Mouse (Mus musculus) midbrain, embryonic 12.5 days (tissue): Measurements from ENCODE around the gene Plau. TPM values are rescaled to one million over a fixed set of nuclear protein-coding genes. Genes with fewer than 3 reads are reported as not detected.

ENCODE experiments used
- ATAC-seq: fragments of 200-750 bp; cut with Nextera tagmentation; 2 replicates; pipeline ENCODE4 v1.8.0; 2017; ENCODE audit warnings: low read depth, moderate TSS enrichment, moderate library complexity; ENCODE audit not compliant: low FRiP score
- H3K27ac ChIP-seq: fragments of 300-500 bp; sonication (generic); replicated peaks from 2 replicates; pipeline ENCODE4 v1.5.1; 2016; ENCODE audit warnings: mild to moderate bottlenecking
- H3K27me3 ChIP-seq: fragments of 300-500 bp; sonication (generic); 2 replicates; pipeline ENCODE4 v1.6.1; 2016; ENCODE audit warnings: mild to moderate bottlenecking
- H3K36me3 ChIP-seq: fragments of 300-500 bp; sonication (generic); 2 replicates; pipeline ENCODE4 v1.6.1; 2016
- H3K4me1 ChIP-seq: fragments of 300-500 bp; sonication (generic); 2 replicates; pipeline ENCODE4 v1.6.1; 2016
- H3K4me2 ChIP-seq: fragments of 300-500 bp; sonication (generic); replicated peaks from 2 replicates; pipeline ENCODE4 v1.6.1; 2016; ENCODE audit warnings: mild to moderate bottlenecking, moderate library complexity
- H3K4me3 ChIP-seq: fragments of 300-500 bp; sonication (generic); 2 replicates; pipeline ENCODE4 v1.5.1; 2016; ENCODE audit warnings: mild to moderate bottlenecking
- H3K9ac ChIP-seq: fragments of 300-500 bp; sonication (generic); replicated peaks from 2 replicates; pipeline ENCODE4 v1.6.1; 2016; ENCODE audit warnings: mild to moderate bottlenecking, moderate library complexity
- H3K9me3 ChIP-seq: fragments of 300-500 bp; sonication (generic); 2 replicates; pipeline ENCODE4 v1.6.1; 2016; ENCODE audit warnings: mild to moderate bottlenecking
- WGBS: fragments of 180-500 bp; shearing (Covaris S2); methylation state at CpG from one replicate; pipeline ENCODE4 v1.1.7; 2016; 5-methylcytosine and 5-hydroxymethylcytosine counted together
- polyA plus RNA-seq: library from polyadenylated mRNA; unstranded; fragments of >200 nt; fragmentation: Nextera tagmentation; extraction: Ambion mirVana; gene quantifications from 2 replicates; pipeline ENCODE4 v1.2.1, GENCODE M21; 2016

Gene Plau
- polyA plus RNA-seq, 1 experiment from 2014 or later, result 0.29 TPM

DNA sequence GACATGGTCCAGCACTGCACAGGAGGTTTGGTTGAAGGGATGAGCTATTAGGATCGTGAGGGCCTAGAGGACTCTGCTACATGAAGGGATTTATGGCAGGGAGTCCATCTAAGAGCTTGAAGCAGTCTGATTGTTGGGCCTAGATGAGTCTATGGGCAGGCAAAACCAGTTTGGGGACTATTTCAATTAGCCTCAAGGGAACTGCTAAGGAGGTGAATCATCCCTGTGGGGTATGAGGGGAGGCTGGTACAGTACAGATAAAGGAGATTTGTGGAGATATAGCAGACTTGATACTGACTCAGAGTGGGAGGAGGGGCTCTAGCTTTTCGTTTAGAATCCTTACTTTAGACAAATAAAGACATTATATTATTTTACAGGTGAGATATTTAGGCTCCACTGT, 14.0 kb downstream of the Plau start:
- H3K4me3 ChIP-seq, result no peak overlapping the region
- WGBS, result 79% methylated on average over 2 of the region's 2 CpGs
- no peaks in the 10 kb centered on the region for H3K9me3 ChIP-seq
- H3K27ac ChIP-seq, result no peak overlapping the region
- H3K4me1 ChIP-seq, result no peaks in the 10 kb centered on the region
- H3K36me3 ChIP-seq, result no peaks in the 10 kb centered on the region
- H3K27me3 ChIP-seq, result no peaks in the 10 kb centered on the region
- no peak for ATAC-seq
- H3K9ac ChIP-seq, result no peak overlapping the region
- H3K4me2 ChIP-seq, result no peak overlapping the region

DNA sequence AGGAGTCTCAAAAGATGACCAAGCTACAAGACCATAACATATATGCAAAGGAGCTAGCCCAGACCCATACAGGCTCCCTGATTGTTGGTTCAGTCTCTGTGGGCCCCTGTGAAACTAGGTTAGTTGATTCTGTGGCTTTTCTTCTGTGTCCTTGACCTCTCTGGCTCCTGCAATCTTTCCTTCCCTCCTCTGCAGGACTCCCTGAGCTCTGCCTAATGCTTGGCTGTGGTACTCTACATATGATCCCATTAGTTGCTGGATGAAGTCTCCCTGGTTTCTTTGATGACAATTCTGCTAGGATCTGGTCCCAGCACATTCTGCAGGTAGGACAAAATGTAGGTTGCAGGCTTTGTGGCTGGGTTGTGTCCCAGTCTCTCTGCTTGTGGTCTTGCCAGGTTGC, 15.3 kb downstream of the Plau start:
- no peaks in the 10 kb centered on the region for H3K4me1 ChIP-seq
- H3K27ac ChIP-seq, result no peak overlapping the region
- no peak overlapping the region for H3K9ac ChIP-seq
- no peaks in the 10 kb centered on the region for H3K9me3 ChIP-seq
- H3K27me3 ChIP-seq, result no peaks in the 10 kb centered on the region
- no peak for ATAC-seq
- no peak overlapping the region for H3K4me2 ChIP-seq
- no peak overlapping the region for H3K4me3 ChIP-seq
- no peaks in the 10 kb centered on the region for H3K36me3 ChIP-seq

DNA sequence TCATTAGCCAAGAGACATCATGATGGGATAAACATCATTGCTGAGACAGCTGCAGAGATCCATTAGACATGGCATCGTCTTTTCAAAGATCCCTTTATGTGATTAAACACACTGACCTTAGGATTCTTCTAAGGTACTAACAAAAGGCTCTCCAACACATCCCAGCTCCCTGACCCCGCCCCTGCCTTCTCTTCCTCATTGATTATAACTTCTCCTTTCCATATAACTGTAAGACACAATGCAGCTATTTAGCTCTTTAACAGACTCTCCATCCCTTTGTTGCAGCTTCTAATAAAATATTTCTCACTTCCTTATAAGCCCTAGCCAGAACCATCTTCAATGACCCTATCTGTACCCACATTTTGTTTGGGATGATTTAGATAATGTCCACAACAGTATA, 24.7 kb downstream of the Plau start:
- no peak overlapping the region for H3K27ac ChIP-seq
- WGBS, result 61% methylated on average over 2 of the region's 2 CpGs
- ATAC-seq, result no peak
- no peaks in the 10 kb centered on the region for H3K36me3 ChIP-seq
- no peak overlapping the region for H3K9ac ChIP-seq
- no peaks in the 10 kb centered on the region for H3K9me3 ChIP-seq
- no peak overlapping the region for H3K4me3 ChIP-seq
- H3K27me3 ChIP-seq, result no peaks in the 10 kb centered on the region
- no peaks in the 10 kb centered on the region for H3K4me1 ChIP-seq
- H3K4me2 ChIP-seq, result no peak overlapping the region

DNA sequence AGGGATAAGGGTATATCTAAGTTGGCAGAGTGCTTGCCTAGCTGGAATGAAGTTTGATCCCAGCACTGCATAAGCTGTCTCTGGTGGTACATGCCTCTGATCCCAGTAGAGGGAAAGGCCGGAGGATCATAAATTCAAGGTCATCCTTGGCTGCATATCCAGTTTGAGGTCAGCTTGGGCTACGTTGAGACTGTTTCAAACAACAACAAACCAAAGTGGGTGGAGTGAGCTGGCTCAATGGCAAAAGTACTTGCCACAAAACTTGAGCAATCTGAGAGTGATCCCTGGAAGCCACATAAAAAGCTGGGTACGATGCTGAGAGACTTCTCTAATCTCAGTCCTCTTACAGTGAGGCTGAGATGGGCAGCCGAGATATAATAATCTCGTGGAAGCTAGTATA, 25.1 kb downstream of the Plau start:
- ATAC-seq, result no peak
- H3K9ac ChIP-seq, result no peak overlapping the region
- 74% methylated on average over 5 of the region's 5 CpGs for WGBS

DNA sequence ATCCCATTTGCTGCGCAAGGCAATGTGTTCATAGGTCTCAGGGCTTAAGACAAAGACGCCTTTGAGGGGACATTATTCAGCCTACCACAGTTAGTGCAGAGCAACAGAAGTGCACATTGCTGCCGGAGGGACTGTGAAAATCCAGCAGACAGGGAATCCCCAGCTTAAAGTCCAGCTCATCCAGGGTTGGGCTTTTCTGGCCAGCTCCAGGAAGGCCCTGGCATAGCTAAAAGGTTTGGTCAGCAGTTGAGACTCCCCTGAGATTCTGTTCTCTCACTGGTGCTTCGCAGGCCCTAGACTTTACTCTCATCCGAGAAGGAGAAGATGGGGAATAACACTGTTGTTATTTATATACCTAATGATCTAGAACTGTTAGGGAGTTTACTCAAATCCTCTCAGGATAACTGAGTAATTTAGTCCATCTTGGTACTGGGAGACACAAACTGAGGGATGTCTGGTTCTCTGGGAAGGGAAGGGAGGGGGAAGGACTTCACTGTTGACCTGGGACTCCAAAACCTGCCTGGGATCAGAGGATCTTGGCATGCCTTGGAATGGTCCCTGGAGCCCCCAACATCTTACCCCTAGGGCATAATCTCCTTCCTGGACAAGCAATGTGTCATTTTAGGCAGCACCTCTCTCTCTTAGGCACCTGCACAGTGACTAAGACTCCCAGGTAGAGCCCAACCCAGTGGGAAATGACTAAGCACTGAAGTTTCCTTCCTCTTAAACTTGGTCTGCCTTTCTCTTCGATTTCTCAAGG, 27.0 kb downstream of the Plau start:
- no peak for ATAC-seq
- WGBS, result 76% methylated on average over 6 of the region's 6 CpGs
- H3K4me2 ChIP-seq, result no peak overlapping the region

More for the DNA sequence above, 25.1 kb downstream of the Plau start:
- H3K4me1 ChIP-seq, result no peaks in the 10 kb centered on the region
- H3K4me3 ChIP-seq, result no peak overlapping the region
- H3K27ac ChIP-seq, result no peak overlapping the region
- H3K27me3 ChIP-seq, result no peaks in the 10 kb centered on the region
- H3K9me3 ChIP-seq, result no peaks in the 10 kb centered on the region
- H3K4me2 ChIP-seq, result no peak overlapping the region
- no peaks in the 10 kb centered on the region for H3K36me3 ChIP-seq

DNA sequence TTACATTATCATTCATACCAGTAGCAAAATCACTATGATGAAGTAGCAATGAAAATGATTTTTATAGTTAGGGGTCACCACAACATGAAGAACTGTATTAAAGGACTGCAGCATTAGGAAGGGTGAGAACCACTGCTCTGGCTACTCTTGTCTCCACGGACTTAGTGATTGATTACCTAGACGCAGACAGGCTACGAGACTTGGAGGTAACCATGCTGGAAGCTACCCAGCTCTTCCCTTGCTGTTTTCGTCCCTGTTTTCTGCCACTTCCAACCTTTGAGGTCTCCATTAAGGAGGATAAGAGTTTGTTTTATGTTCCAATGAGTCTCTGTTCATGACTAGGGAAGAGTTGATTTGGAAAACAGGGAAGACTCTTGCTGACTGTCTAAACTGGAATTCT, 27.7 kb downstream of the Plau start:
- Histone ChIP-seq H3K4me2 (no peak overlapping the region), H3K27ac (no peak overlapping the region), H3K9ac (no peak overlapping the region), H3K36me3 (no peaks in the 10 kb centered on the region), H3K27me3 (no peaks in the 10 kb centered on the region), H3K4me3 (no peak overlapping the region), H3K4me1 (no peaks in the 10 kb centered on the region), H3K9me3 (no peaks in the 10 kb centered on the region)
- 87% methylated on average over 4 of the region's 4 CpGs for WGBS
- ATAC-seq, result no peak

More for the DNA sequence above, 27.0 kb downstream of the Plau start:
- Histone ChIP-seq H3K9ac (no peak overlapping the region), H3K4me1 (no peaks in the 10 kb centered on the region), H3K27me3 (no peaks in the 10 kb centered on the region), H3K4me3 (no peak overlapping the region), H3K27ac (no peak overlapping the region), H3K9me3 (no peaks in the 10 kb centered on the region), H3K36me3 (no peaks in the 10 kb centered on the region)

DNA sequence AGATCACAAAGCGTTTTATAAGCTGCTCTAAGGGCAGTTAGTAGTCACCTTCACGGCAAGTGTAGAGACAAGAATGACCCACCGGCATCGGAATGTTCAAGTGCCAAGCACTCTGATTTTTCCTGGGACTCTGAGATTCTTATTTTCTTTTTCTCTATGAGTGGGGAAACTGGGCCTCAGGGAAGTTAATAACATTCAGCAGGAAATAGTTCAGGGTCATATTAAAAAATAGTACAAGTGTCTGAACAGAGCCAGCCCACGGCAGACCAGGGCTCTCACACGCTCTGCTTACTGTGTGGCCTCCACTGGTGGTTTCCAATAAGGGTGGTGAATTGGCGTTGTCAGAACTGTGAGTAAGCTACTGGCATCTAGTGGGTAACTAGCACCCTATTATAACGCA, 29.1 kb downstream of the Plau start:
- no peaks in the 10 kb centered on the region for H3K9me3 ChIP-seq
- no peak overlapping the region for H3K9ac ChIP-seq

DNA sequence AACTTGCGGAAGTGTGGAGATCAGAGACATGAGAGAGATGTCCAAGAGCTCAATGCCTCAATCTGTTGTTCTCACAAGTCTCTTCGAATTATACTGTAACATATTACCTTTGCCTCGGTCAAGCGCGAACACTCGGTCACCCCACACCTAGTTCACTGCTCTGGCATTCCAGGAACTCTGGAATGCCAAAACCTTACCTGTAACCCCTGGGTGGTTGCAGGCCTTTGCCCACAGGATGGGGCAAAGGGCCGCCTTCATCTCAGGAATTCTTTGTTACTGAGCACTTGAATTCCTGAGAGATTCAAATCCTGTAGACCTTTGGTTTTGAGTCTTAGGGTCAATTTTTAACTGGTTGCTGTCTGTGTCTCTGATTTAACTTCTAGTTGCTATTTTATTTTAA, 29.9 kb downstream of the Plau start:
- Histone ChIP-seq H3K9ac (no peak overlapping the region), H3K27ac (no peak overlapping the region), H3K4me1 (no peaks in the 10 kb centered on the region), H3K4me2 (no peak overlapping the region), H3K9me3 (no peaks in the 10 kb centered on the region), H3K27me3 (no peaks in the 10 kb centered on the region), H3K36me3 (no peaks in the 10 kb centered on the region), H3K4me3 (no peak overlapping the region)
- 94% methylated on average over 7 of the region's 7 CpGs for WGBS
- no peak for ATAC-seq

More for the DNA sequence above, 29.1 kb downstream of the Plau start:
- H3K4me1 ChIP-seq, result no peaks in the 10 kb centered on the region
- no peak overlapping the region for H3K4me2 ChIP-seq
- H3K4me3 ChIP-seq, result no peak overlapping the region
- no peaks in the 10 kb centered on the region for H3K27me3 ChIP-seq
- no peak for ATAC-seq
- H3K27ac ChIP-seq, result no peak overlapping the region
- no peaks in the 10 kb centered on the region for H3K36me3 ChIP-seq
- 92% methylated on average over 8 of the region's 8 CpGs for WGBS

DNA sequence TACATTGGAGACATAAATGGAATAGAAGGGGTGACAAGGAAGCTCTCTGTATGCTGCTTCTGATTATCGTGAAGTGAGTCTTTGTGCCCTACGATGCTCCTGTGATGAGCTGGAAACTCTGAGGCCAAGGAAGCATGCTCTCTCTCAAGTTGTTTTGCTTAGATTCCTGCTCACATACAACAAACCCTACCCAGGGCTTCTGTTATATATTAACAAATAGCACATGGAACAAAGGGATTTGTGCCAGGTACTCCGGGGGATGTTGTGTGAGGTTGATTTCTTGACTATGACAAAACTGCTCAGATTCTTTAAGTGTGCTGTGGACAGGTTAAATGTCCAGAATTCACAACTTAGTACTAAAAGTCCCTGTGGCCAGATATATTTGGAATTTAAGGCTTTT, 33.6 kb downstream of the Plau start:
- no peak for ATAC-seq
- Histone ChIP-seq H3K9ac (no peak overlapping the region), H3K27ac (no peak overlapping the region), H3K4me3 (no peak overlapping the region), H3K27me3 (no peaks in the 10 kb centered on the region), H3K9me3 (no peaks in the 10 kb centered on the region), H3K36me3 (no peaks in the 10 kb centered on the region), H3K4me1 (no peaks in the 10 kb centered on the region), H3K4me2 (no peak overlapping the region)
- WGBS, result 92% methylated on average over 3 of the region's 3 CpGs

DNA sequence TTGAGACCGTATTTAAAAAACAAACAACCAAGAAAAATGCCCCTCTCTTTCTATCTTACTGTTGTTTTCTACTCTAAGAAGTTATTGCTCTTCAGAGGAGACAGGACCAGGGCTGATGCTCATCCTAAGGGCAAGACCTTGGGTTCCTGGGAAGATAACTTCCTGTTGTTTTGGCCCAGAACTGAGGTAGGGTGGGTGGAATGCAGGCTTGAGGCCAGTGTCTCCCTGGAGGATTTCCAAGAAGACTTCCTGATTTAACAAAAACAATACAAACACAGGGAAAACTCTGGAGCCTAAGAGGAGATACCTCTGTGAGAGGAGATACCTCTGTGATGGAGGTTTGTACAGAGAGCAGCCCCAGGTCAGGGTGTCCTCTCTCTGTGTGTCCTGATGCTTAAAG, 35.0 kb downstream of the Plau start:
- no peak for ATAC-seq

DNA sequence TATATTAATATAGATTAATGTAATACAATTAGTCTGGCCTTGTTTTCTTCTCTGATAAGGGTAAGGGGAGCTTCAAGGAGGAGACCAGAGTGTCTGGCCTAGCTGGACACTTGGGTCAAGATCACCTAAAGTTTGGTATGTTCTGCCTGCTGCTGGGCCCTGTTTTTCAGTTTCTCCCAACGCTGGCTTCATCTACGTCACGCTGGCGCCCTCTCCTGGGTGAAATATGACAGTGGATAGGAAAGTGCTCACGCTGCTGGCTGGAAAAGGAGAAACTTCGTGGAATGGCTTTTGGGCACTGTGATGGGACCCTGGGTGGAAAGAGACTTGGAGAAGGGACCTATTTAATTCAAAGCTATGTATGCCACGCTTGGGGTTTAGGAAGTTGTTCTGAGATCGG, 36.8 kb downstream of the Plau start:
- H3K4me3 ChIP-seq, result no peak overlapping the region
- H3K27me3 ChIP-seq, result no peaks in the 10 kb centered on the region
- WGBS, result 3% methylated on average over 8 of the region's 8 CpGs
- no peaks in the 10 kb centered on the region for H3K4me1 ChIP-seq
- no peaks in the 10 kb centered on the region for H3K9me3 ChIP-seq
- no peaks in the 10 kb centered on the region for H3K36me3 ChIP-seq
- H3K4me2 ChIP-seq, result no peak overlapping the region
- ATAC-seq, result no peak
- H3K27ac ChIP-seq, result no peak overlapping the region
- H3K9ac ChIP-seq, result no peak overlapping the region

More for the DNA sequence above, 35.0 kb downstream of the Plau start:
- 74% methylated on average over 1 of the region's 1 CpGs for WGBS
- no peaks in the 10 kb centered on the region for H3K36me3 ChIP-seq
- H3K4me1 ChIP-seq, result no peaks in the 10 kb centered on the region
- no peak overlapping the region for H3K4me3 ChIP-seq
- H3K27ac ChIP-seq, result no peak overlapping the region
- no peaks in the 10 kb centered on the region for H3K9me3 ChIP-seq
- H3K4me2 ChIP-seq, result no peak overlapping the region
- no peak overlapping the region for H3K9ac ChIP-seq
- H3K27me3 ChIP-seq, result no peaks in the 10 kb centered on the region

DNA sequence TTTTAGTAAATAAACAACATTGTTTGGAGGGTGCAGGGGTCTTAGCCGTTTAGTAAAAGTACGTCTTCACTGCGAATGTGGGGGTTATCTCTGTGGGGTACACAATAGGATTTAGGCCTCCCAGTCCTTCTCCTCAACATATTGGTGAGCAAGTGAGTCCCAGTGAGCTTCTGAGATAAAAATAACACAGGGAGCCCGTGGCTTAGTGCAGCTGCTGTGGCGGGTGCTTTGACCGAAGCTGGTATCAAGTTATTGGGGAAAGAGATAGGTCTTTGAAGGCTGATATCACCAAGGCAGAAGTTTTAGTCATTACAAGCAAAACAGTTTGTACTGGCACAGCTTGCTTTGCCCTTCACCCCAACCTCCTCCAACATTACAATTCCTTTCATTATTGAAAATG, 37.5 kb downstream of the Plau start:
- no peaks in the 10 kb centered on the region for H3K9me3 ChIP-seq
- no peak for ATAC-seq
- no peaks in the 10 kb centered on the region for H3K27me3 ChIP-seq
- H3K4me3 ChIP-seq, result no peak overlapping the region
- H3K4me2 ChIP-seq, result no peak overlapping the region
- no peaks in the 10 kb centered on the region for H3K36me3 ChIP-seq
- H3K9ac ChIP-seq, result no peak overlapping the region
- H3K4me1 ChIP-seq, result no peaks in the 10 kb centered on the region
- 45% methylated on average over 6 of the region's 6 CpGs for WGBS
- H3K27ac ChIP-seq, result no peak overlapping the region

DNA sequence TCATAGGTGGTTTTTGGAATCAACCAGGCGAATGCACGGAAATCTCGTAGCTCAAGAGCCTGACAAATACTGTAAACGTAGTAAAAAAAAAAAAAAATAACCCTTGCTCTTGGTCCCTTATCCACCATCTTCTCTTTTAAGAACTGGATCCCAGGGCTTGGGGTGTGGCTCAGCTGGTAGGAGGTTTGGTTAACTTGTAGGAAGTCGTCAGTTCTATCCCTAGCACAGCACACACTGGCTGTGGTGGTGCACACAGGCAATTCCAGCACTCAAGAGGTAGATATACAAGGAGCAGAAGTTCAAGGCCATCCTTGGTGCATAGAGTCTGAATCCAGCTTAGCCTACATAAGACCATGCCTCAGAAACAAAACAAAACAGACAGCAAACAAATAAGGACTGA, 48.2 kb downstream of the Plau start:
- ATAC-seq, result no peak

More for the DNA sequence above, 48.2 kb downstream of the Plau start:
- H3K4me2 ChIP-seq, result no peak overlapping the region
- H3K9ac ChIP-seq, result no peak overlapping the region
- WGBS, result 85% methylated on average over 5 of the region's 5 CpGs
- H3K9me3 ChIP-seq, result no peaks in the 10 kb centered on the region
- no peak overlapping the region for H3K27ac ChIP-seq
- no peaks in the 10 kb centered on the region for H3K27me3 ChIP-seq
- no peak overlapping the region for H3K4me3 ChIP-seq
- H3K36me3 ChIP-seq, result no peaks in the 10 kb centered on the region
- 0 out of 2 replicates have a peak, but pooled peaks cover 8% of the 10 kb centered on the region for H3K4me1 ChIP-seq
